Mouse (Mus musculus) hindbrain, embryonic 13.5 days (tissue): ENCODE data around the gene Esr1. TPM values are rescaled to one million over a fixed set of nuclear protein-coding genes. Genes with fewer than 3 reads are reported as not detected.
"Not testable (repeated sequence)": the region's sequence is repeated elsewhere in the genome, so short reads cannot be mapped to it uniquely, and the experiment has no call there.

ENCODE experiments used
- ATAC-seq: fragments of 200-750 bp; cut with Nextera tagmentation; 2 replicates; pipeline ENCODE4 v1.8.0; 2017; ENCODE audit warnings: moderate TSS enrichment; ENCODE audit not compliant: low FRiP score
- H3K27ac ChIP-seq: fragments of 300-500 bp; sonication (generic); 2 replicates; pipeline ENCODE4 v1.5.1; 2015; ENCODE audit warnings: inconsistent platforms, mild to moderate bottlenecking, moderate library complexity
- H3K27me3 ChIP-seq: fragments of 300-500 bp; sonication (generic); 2 replicates; pipeline ENCODE4 v1.6.1; 2015; ENCODE audit warnings: mild to moderate bottlenecking, inconsistent platforms
- H3K36me3 ChIP-seq: fragments of 300-500 bp; sonication (generic); 2 replicates; pipeline ENCODE4 v1.6.1; 2015; ENCODE audit warnings: mild to moderate bottlenecking, inconsistent platforms
- H3K4me1 ChIP-seq: fragments of 300-500 bp; sonication (generic); replicated peaks from 2 replicates; pipeline ENCODE4 v1.6.1; 2015; ENCODE audit warnings: inconsistent platforms
- H3K4me2 ChIP-seq: fragments of 300-500 bp; sonication (generic); 2 replicates; pipeline ENCODE4 v1.6.1; 2015; ENCODE audit warnings: inconsistent platforms, mild to moderate bottlenecking, moderate library complexity
- H3K4me3 ChIP-seq: fragments of 300-500 bp; sonication (generic); 2 replicates; pipeline ENCODE4 v1.5.1; 2015; ENCODE audit warnings: mild to moderate bottlenecking, inconsistent platforms
- H3K9ac ChIP-seq: fragments of 300-500 bp; sonication (generic); 2 replicates; pipeline ENCODE4 v1.6.1; 2015; ENCODE audit warnings: mild to moderate bottlenecking, inconsistent platforms
- H3K9me3 ChIP-seq: fragments of 300-500 bp; sonication (generic); 2 replicates; pipeline ENCODE4 v1.6.1; 2016; ENCODE audit warnings: inconsistent platforms
- WGBS: fragments of 180-500 bp; shearing (Covaris S2); methylation state at CpG from one replicate; pipeline ENCODE4 v1.1.7; 2015; 5-methylcytosine and 5-hydroxymethylcytosine counted together
- polyA plus RNA-seq: library from polyadenylated mRNA; unstranded; fragments of >200 nt; fragmentation: Nextera tagmentation; extraction: Ambion mirVana; gene quantifications from 2 replicates; pipeline ENCODE4 v1.2.1, GENCODE M21; 2015

Gene Esr1
- polyA plus RNA-seq, 1 experiment from 2014 or later: 0.16 TPM

DNA sequence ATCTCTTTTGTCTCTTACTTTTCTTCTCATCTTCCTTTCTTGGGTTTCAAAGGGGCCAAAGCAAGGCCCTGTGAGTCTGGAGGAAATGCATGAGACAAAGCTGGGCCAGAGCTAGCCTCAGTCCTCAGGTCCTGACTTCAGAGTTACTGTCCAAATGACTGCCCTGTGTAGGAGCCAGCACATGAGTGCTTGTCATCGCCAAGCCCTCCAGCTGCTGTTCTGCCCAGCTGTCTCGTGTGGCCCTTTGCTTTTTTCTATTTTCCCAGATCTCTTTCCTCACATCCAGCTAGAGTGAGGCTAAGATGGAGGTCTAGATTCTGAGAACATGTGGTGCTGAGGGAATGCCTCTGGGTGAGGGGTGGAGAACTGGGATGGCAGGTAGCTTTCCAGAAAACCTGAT lies 58.7 kb downstream of the Esr1 start:
- H3K27me3 ChIP-seq: no peaks in the 10 kb centered on the region
- no peak overlapping the region for H3K27ac ChIP-seq
- H3K4me3 ChIP-seq: no peak overlapping the region
- no peak overlapping the region for H3K9ac ChIP-seq
- 91% methylated on average over 2 of the region's 2 CpGs for WGBS
- H3K36me3 ChIP-seq: no peaks in the 10 kb centered on the region
- no peaks in the 10 kb centered on the region for H3K4me1 ChIP-seq
- H3K4me2 ChIP-seq: no peak overlapping the region
- no peaks in the 10 kb centered on the region for H3K9me3 ChIP-seq
- ATAC-seq: no peak

DNA sequence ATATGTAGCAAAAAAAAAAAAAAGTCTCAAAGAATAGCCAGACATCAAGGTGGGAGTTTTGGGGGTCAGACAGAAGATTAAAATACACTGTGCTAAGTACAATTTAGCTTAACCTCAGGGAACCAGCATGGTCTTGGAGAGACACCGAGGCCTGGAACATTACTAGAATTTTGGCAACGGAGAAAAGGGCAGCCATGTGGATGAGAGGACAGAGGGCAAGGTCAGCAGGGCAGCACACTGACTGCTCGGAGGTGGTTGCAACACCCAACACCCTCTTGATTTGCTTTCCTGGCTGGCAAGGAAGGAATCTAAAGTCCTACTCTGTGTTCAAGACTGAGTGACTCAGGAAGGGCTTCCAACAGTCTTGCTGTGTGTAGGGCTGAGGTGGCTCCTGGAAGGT lies 60.5 kb downstream of the Esr1 start:
- H3K27ac ChIP-seq: no peak overlapping the region
- no peaks in the 10 kb centered on the region for H3K36me3 ChIP-seq
- 79% methylated on average over 3 of the region's 3 CpGs for WGBS
- H3K4me2 ChIP-seq: no peak overlapping the region
- no peak for ATAC-seq
- H3K4me1 ChIP-seq: no peaks in the 10 kb centered on the region
- H3K9me3 ChIP-seq: no peaks in the 10 kb centered on the region
- H3K27me3 ChIP-seq: no peaks in the 10 kb centered on the region
- H3K4me3 ChIP-seq: no peak overlapping the region
- no peak overlapping the region for H3K9ac ChIP-seq

- Histone ChIP-seq H3K4me3 (no peak overlapping the region), H3K27ac (no peak overlapping the region), H3K4me2 (no peak overlapping the region), H3K4me1 (no peaks in the 10 kb centered on the region), H3K9ac (no peak overlapping the region), H3K27me3 (no peaks in the 10 kb centered on the region), H3K36me3 (no peaks in the 10 kb centered on the region), H3K9me3 (no peaks in the 10 kb centered on the region)
- no peak for ATAC-seq
- WGBS: 92% methylated on average over 4 of the region's 4 CpGs
Measured at GRCm38 (mm10) chr10:4673311-4673816, 62.0 kb downstream of the Esr1 start.

DNA sequence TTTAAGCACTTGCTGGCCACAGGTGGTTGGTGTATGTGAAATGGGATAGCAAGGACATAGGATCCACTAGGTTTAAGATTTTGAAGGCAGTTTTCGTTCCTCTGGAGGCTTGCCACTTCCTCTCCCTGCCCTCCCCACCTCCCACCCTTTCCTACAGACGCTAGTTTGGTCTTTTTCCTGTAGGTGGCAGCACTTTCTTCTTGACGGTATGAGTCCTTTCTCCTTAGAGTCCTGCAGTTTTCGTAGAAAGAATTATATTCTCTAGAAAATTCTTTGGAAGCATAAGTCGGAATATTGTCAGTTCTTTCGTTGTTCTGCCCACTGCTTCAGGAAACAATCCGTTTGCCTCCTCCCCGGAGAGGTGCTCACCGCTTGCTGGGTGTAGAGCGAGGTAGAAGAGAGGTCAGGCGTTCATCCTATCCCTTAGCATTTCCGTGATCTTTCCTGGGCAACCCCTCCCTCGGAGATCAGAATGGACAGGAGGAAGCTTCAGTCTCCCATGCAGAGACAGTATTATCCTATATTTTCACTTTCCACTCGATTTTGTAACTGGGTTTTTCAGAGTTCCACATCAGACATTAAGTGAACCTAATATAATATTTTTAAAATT lies 63.7 kb downstream of the Esr1 start:
- not testable (repeated sequence) for H3K27ac ChIP-seq, H3K4me3 ChIP-seq, H3K9ac ChIP-seq, H3K4me1 ChIP-seq, H3K36me3 ChIP-seq, H3K9me3 ChIP-seq, H3K27me3 ChIP-seq
- peak; percentile 84 for ATAC-seq
- peak overlapping the region; percentile 35; the same call in 1 of the 2 replicates for H3K4me2 ChIP-seq
- 25% methylated on average over 14 of the region's 14 CpGs for WGBS

- H3K27ac ChIP-seq: no peak overlapping the region
- H3K4me2 ChIP-seq: no peak overlapping the region
- H3K9me3 ChIP-seq: no peaks in the 10 kb centered on the region
- no peaks in the 10 kb centered on the region for H3K36me3 ChIP-seq
- WGBS: 87% methylated on average over 5 of the region's 5 CpGs
- H3K27me3 ChIP-seq: no peaks in the 10 kb centered on the region
- H3K4me1 ChIP-seq: no peaks in the 10 kb centered on the region
- H3K4me3 ChIP-seq: no peak overlapping the region
- no peak overlapping the region for H3K9ac ChIP-seq
- no peak for ATAC-seq
Measured at GRCm38 (mm10) chr10:4683106-4683505, 71.7 kb downstream of the Esr1 start.

GRCm38 (mm10) chr10:4683711-4684265 lies 72.4 kb downstream of the Esr1 start:
- H3K27me3 ChIP-seq: no peaks in the 10 kb centered on the region

GRCm38 (mm10) chr10:4694336-4694865 lies 83.0 kb downstream of the Esr1 start:
- H3K4me2 ChIP-seq: no peak overlapping the region
- H3K9me3 ChIP-seq: no peaks in the 10 kb centered on the region
- H3K27me3 ChIP-seq: no peaks in the 10 kb centered on the region
- ATAC-seq: no peak
- no peak overlapping the region for H3K9ac ChIP-seq
- no peak overlapping the region for H3K4me3 ChIP-seq
- H3K27ac ChIP-seq: no peak overlapping the region
- no peaks in the 10 kb centered on the region for H3K36me3 ChIP-seq
- H3K4me1 ChIP-seq: no peaks in the 10 kb centered on the region
- 86% methylated on average over 7 of the region's 7 CpGs for WGBS

More at GRCm38 (mm10) chr10:4683711-4684265, 72.4 kb downstream of the Esr1 start:
- H3K9ac ChIP-seq: no peak overlapping the region
- no peak overlapping the region for H3K27ac ChIP-seq
- H3K9me3 ChIP-seq: no peaks in the 10 kb centered on the region
- no peak for ATAC-seq
- 94% methylated on average over 12 of the region's 12 CpGs for WGBS
- H3K4me3 ChIP-seq: no peak overlapping the region
- H3K4me1 ChIP-seq: no peaks in the 10 kb centered on the region
- H3K36me3 ChIP-seq: no peaks in the 10 kb centered on the region
- no peak overlapping the region for H3K4me2 ChIP-seq

- H3K36me3 ChIP-seq: no peaks in the 10 kb centered on the region
- peak overlapping the region; percentile 31 for H3K4me3 ChIP-seq
- 0 out of 2 replicates have a peak, but pooled peaks have one; percentile 23 for ATAC-seq
- 3% methylated on average over 15 of the region's 15 CpGs for WGBS
- no peaks in the 10 kb centered on the region for H3K9me3 ChIP-seq
- H3K4me1 ChIP-seq: peaks cover 21% of the 10 kb centered on the region
- peak overlapping the region; percentile 43; the same call in 1 of the 2 replicates for H3K9ac ChIP-seq
- peaks cover 50% of the 10 kb centered on the region for H3K27me3 ChIP-seq
- H3K4me2 ChIP-seq: peak overlapping the region; percentile 58
- H3K27ac ChIP-seq: no peak overlapping the region
Measured at GRCm38 (mm10) chr10:4709915-4710314, 98.5 kb downstream of the Esr1 start.

DNA sequence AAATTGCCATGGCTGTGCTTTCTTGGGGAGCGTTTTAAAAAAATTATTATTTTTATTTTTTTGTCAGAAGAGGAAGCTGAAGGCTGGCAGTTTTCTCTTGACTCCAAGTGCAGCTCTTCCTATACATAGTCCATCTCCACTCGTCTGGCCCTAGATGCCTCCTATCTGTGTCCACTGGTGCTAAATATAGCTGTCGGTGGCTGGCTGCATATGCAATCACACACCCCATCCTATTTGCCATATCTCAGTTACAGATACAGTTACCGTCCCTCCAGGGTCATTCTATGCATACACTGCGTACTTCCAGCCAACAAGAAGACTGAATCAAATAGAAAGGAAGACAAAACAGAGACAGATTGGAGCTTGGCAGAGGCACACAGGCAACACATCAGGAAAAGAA lies 100.0 kb downstream of the Esr1 start:
- ATAC-seq: no peak
- peaks cover 56% of the 10 kb centered on the region for H3K27me3 ChIP-seq
- no peak overlapping the region for H3K4me3 ChIP-seq
- no peaks in the 10 kb centered on the region for H3K9me3 ChIP-seq
- no peak overlapping the region for H3K4me2 ChIP-seq
- no peak overlapping the region for H3K9ac ChIP-seq
- WGBS: 50% methylated on average over 5 of the region's 5 CpGs
- H3K27ac ChIP-seq: no peak overlapping the region
- H3K36me3 ChIP-seq: no peaks in the 10 kb centered on the region
- peaks cover 21% of the 10 kb centered on the region for H3K4me1 ChIP-seq

DNA sequence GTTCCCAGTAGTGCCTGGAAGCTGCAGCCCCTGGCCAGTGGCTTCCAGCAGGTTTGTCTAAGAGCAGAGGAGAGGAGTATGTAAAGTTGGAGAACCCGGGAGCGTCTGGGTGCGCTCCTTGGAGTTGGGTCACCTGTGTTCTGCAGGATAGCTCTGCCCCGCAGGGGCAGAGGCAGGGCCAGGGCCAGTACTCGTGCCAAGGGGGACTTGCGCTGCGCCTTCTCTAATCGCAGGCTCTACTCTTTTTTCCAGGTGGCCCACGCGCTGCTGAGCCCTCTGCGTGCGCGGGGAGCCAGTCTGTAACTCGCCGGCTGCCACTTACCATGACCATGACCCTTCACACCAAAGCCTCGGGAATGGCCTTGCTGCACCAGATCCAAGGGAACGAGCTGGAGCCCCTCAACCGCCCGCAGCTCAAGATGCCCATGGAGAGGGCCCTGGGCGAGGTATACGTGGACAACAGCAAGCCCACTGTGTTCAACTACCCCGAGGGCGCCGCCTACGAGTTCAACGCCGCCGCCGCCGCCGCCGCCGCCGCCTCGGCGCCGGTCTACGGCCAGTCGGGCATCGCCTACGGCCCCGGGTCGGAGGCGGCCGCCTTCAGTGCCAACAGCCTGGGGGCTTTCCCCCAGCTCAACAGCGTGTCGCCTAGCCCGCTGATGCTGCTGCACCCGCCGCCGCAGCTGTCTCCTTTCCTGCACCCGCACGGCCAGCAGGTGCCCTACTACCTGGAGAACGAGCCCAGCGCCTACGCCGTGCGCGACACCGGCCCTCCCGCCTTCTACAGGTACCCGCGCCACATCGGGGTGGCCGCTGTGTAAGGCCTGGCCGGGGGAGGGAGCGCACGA lies 100.9 kb downstream of the Esr1 start:
- Histone ChIP-seq H3K27me3 (peaks cover 56% of the 10 kb centered on the region), H3K27ac (no peak overlapping the region), H3K4me2 (peak overlapping the region; percentile 98), H3K4me1 (peaks cover 21% of the 10 kb centered on the region), H3K36me3 (no peaks in the 10 kb centered on the region), H3K9ac (peak overlapping the region; percentile 74), H3K4me3 (peak overlapping the region; percentile 64), H3K9me3 (no peaks in the 10 kb centered on the region)
- under 1% methylated on average over 65 of the region's 68 CpGs for WGBS
- peak; percentile 83 for ATAC-seq

GRCm38 (mm10) chr10:4713398-4713797 lies 102.0 kb downstream of the Esr1 start:
- Histone ChIP-seq H3K4me3 (no peak overlapping the region), H3K27ac (no peak overlapping the region), H3K27me3 (peaks cover 56% of the 10 kb centered on the region), H3K4me1 (peaks cover 21% of the 10 kb centered on the region), H3K9ac (no peak overlapping the region), H3K36me3 (no peaks in the 10 kb centered on the region), H3K9me3 (no peaks in the 10 kb centered on the region), H3K4me2 (no peak overlapping the region)
- ATAC-seq: no peak
- 67% methylated on average over 10 of the region's 10 CpGs for WGBS

DNA sequence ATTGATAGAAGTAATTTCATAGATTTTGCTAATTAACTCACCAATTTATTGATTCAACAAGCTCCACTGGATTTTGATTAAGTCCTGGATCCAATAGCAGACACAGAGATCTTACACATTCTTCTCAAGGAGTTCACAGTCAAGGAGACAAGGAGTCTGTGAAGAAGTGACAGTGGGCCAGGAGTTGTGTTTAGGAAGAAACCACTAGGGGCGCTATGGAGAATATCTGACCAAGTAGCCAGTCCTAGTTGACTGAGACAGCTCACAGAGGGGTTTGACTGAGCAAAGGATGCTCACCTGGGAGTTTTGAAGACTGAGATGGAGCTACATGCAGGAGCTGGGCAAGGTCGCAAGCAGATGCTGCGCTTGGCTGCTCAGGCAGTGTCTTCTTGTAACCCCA lies 113.5 kb downstream of the Esr1 start:
- Histone ChIP-seq H3K27ac (no peak overlapping the region), H3K36me3 (no peaks in the 10 kb centered on the region), H3K27me3 (no peaks in the 10 kb centered on the region), H3K9ac (no peak overlapping the region), H3K4me2 (no peak overlapping the region), H3K9me3 (no peaks in the 10 kb centered on the region), H3K4me3 (no peak overlapping the region), H3K4me1 (0 out of 2 replicates have a peak, but pooled peaks cover 3% of the 10 kb centered on the region)
- no peak for ATAC-seq
- WGBS: 50% methylated on average over 3 of the region's 3 CpGs
